8 mouse cellular contexts compared by ENCODE assay signal in genomic region chr17:29237267-29237771, GRCm38 (mm10). TPM values are rescaled to one million over a fixed set of nuclear protein-coding genes. Genes with fewer than 3 reads are reported as not detected.
DNase-seq lines count a peak whose midpoint lies in the region; ATAC-seq and TF ChIP-seq lines count a peak whose summit lies in the region.

No protein-coding gene starts in this region.

- H3K36me3 ChIP-seq in heart, embryonic 14.5 days (ENCODE audit: control insufficient read depth, insufficient read depth, low read length), result no peaks in the 10 kb centered on the region
- H3K36me3 ChIP-seq in ES-E14 (ENCODE audit: control insufficient read depth, insufficient read depth, low read length, poor library complexity, severe bottlenecking), result no peaks in the 10 kb centered on the region
- no peaks in the 10 kb centered on the region for H3K36me3 ChIP-seq in hindbrain, embryonic 10.5 days
- no peaks in the 10 kb centered on the region for H3K36me3 ChIP-seq in midbrain, embryonic 12.5 days

- no peaks in the 10 kb centered on the region for H3K9me3 ChIP-seq in heart, embryonic 14.5 days (ENCODE audit: control insufficient read depth, low read length)
- H3K9me3 ChIP-seq in ES-E14 (ENCODE audit: control insufficient read depth, insufficient read depth, low read depth, low read length), result no peaks in the 10 kb centered on the region; the same call in 1 of the 2 replicates
- no peaks in the 10 kb centered on the region for H3K9me3 ChIP-seq in hindbrain, embryonic 10.5 days
- H3K9me3 ChIP-seq in midbrain, embryonic 12.5 days, result no peaks in the 10 kb centered on the region

- peak overlapping the region; percentile 46 to 63 for H3K4me3 ChIP-seq in heart, embryonic 14.5 days (ENCODE audit: control insufficient read depth in 1 of 2, insufficient read depth in 1 of 2, low read depth in 1 of 2, low read length in 2 of 2)
- H3K4me3 ChIP-seq in ES-E14 (ENCODE audit: insufficient read depth in 1 of 2, low read depth in 1 of 2, low read length in 2 of 2, poor library complexity in 1 of 2, severe bottlenecking in 1 of 2), result peak overlapping the region; percentile 59 to 74
- H3K4me3 ChIP-seq in hindbrain, embryonic 10.5 days, result peak overlapping the region; percentile 70
- peak overlapping the region; percentile 62 for H3K4me3 ChIP-seq in midbrain, embryonic 12.5 days

- peak overlapping the region in 1 of 2 experiments; percentile 24; a peak in 1 of 4 replicates for H3K27ac ChIP-seq in heart, embryonic 14.5 days (replicated peaks in 1 of 2; ENCODE audit: control insufficient read depth in 1 of 2, insufficient read depth in 1 of 2, low read depth in 2 of 2, low read length in 2 of 2)
- H3K27ac ChIP-seq in ES-E14 (ENCODE audit: insufficient read depth, low read depth, low read length, poor library complexity, severe bottlenecking), result no peak overlapping the region
- H3K27ac ChIP-seq in hindbrain, embryonic 10.5 days, result peak overlapping the region; percentile 82
- H3K27ac ChIP-seq in midbrain, embryonic 12.5 days (replicated peaks), result no peak overlapping the region

- H3K27me3 ChIP-seq in heart, embryonic 14.5 days (ENCODE audit: control insufficient read depth, insufficient read depth, low read length), result peaks cover 38% of the 10 kb centered on the region
- H3K27me3 ChIP-seq in hindbrain, embryonic 10.5 days (ENCODE audit: insufficient read depth, poor library complexity, severe bottlenecking), result peaks cover 67% of the 10 kb centered on the region
- H3K27me3 ChIP-seq in midbrain, embryonic 12.5 days, result peaks cover 61% of the 10 kb centered on the region

- no peak for ATAC-seq in heart, embryonic 14.5 days (ENCODE audit: insufficient number of reproducible peaks, insufficient read depth, low FRiP score, low read depth)
- no peak for ATAC-seq in midbrain, embryonic 12.5 days (ENCODE audit: low FRiP score, low read depth)

- in situ Hi-C loops in ES-E14 (cut with MboI; ENCODE audit: low sequenced_read_pairs in 2 of 2, unreplicated experiment in 2 of 2), result no loop called here

- H3K9ac ChIP-seq in heart, embryonic 14.5 days (ENCODE audit: low read length), result peak overlapping the region; percentile 74
- H3K9ac ChIP-seq in ES-E14 (ENCODE audit: insufficient read depth, low read depth, low read length, poor library complexity, severe bottlenecking), result peak overlapping the region; percentile 45; the same call in 1 of the 2 replicates
- H3K9ac ChIP-seq in midbrain, embryonic 12.5 days (replicated peaks), result peak overlapping the region; percentile 55

- WGBS in heart, embryonic 14.5 days, result 2% methylated on average over 32 of the region's 32 CpGs
- WGBS in hindbrain, embryonic 10.5 days, result under 1% methylated on average over 32 of the region's 32 CpGs
- WGBS in midbrain, embryonic 12.5 days, result under 1% methylated on average over 32 of the region's 32 CpGs

- H3K4me1 ChIP-seq in heart, embryonic 14.5 days (ENCODE audit: control insufficient read depth in 2 of 2, insufficient read depth in 2 of 2, low read length in 2 of 2), result peaks cover 5 to 13% of the 10 kb centered on the region in 2 experiments; a peak in 3 of 4 replicates
- peaks cover 0 to 7% of the 10 kb centered on the region in 2 experiments; a peak in 1 of 4 replicates for H3K4me1 ChIP-seq in ES-E14 (ENCODE audit: control insufficient read depth in 2 of 2, insufficient read depth in 2 of 2, low read length in 2 of 2, poor library complexity in 1 of 2)
- H3K4me1 ChIP-seq in hindbrain, embryonic 10.5 days (replicated peaks), result peaks cover 46% of the 10 kb centered on the region
- H3K4me1 ChIP-seq in midbrain, embryonic 12.5 days, result peaks cover 28% of the 10 kb centered on the region

- intact Hi-C loops in heart, postnatal 10 days (cut with DNase I), result no loop called here
- intact Hi-C loops in left cerebral cortex, postnatal 4 days (cut with DNase I), result loop anchor here (5.0 kb wide), 1 partner anchor 60 kb away; no protein-coding TSS in a partner anchor

- DNase-seq in heart, postnatal 10 days, result no peak
- DNase-seq in ES-E14 (ENCODE audit: low read depth, low spot score), result no peak
- peak; percentile 38 for DNase-seq in hindbrain, embryonic 10.5 days (ENCODE audit: low spot score)
- no peak for DNase-seq in urinary bladder, postnatal 14 days (ENCODE audit: low spot score)
- DNase-seq in left cerebral cortex, postnatal 4 days, result no peak
- no peak for DNase-seq in frontal cortex, postnatal 10 days (ENCODE audit: low spot score in 2 of 2)

- H3K4me2 ChIP-seq in heart, embryonic 14.5 days (ENCODE audit: low read length), result peak overlapping the region; percentile 100
- peak overlapping the region; percentile 100 for H3K4me2 ChIP-seq in midbrain, embryonic 12.5 days (replicated peaks)

TF ChIP-seq in ES-E14, 5 proteins besides CTCF, POLR2A, EP300 and RAD21:
- TF ChIP-seq MAFK (IDR thresholded peaks at IDR 0.05; ENCODE audit: insufficient read depth, low read depth, low read length) (no peak), HCFC1 (IDR thresholded peaks at IDR 0.05; ENCODE audit: borderline replicate concordance, insufficient read depth, low read length) (no peak), ZNF384 (IDR thresholded peaks at IDR 0.05; ENCODE audit: low read depth, low read length) (no peak), CHD2 (IDR thresholded peaks at IDR 0.05; ENCODE audit: low read depth, low read length) (no peak), ZC3H11A (IDR thresholded peaks at IDR 0.05; ENCODE audit: borderline replicate concordance, low read depth, low read length) (no peak)

RNA-seq across cellular contexts. Expression of gene Cpne5, which starts 0.6 kb away (rescaled TPM):
- polyA plus RNA-seq in heart, embryonic 14.5 days (2014; fragmentation: Nextera tagmentation; extraction: Ambion mirVana), result 21.4 and 28.8 TPM in 2 replicates
- total RNA-seq in heart, postnatal 10 days (2021), result 1 to 10 TPM; 2.7 to 5.7 TPM
- 5.1 and 5.8 TPM in 2 replicates for total RNA-seq in ES-E14 (2012; rRNA removed)
- polyA plus RNA-seq in hindbrain, embryonic 10.5 days (2016; fragmentation: Nextera tagmentation; extraction: Ambion mirVana), result 3.0 and 5.6 TPM in 2 replicates
- polyA plus RNA-seq in midbrain, embryonic 12.5 days (2016; fragmentation: Nextera tagmentation; extraction: Ambion mirVana), result 12.6 and 14.4 TPM in 2 replicates
- total RNA-seq in left cerebral cortex, postnatal 4 days (2021), result 10 to 100 TPM; 67.9 to 81.9 TPM

RNA-seq across cellular contexts. Expression of gene Ppil1, which starts 26.7 kb away (rescaled TPM):
- 98.2 and 106 TPM in 2 replicates for polyA plus RNA-seq in heart, embryonic 14.5 days (2014; fragmentation: Nextera tagmentation; extraction: Ambion mirVana)
- total RNA-seq in heart, postnatal 10 days (2021), result 10 to 100 TPM; 31.2 to 34.1 TPM
- 134 and 157 TPM in 2 replicates for total RNA-seq in ES-E14 (2012; rRNA removed)
- polyA plus RNA-seq in hindbrain, embryonic 10.5 days (2016; fragmentation: Nextera tagmentation; extraction: Ambion mirVana), result 173 and 211 TPM in 2 replicates
- 124 and 129 TPM in 2 replicates for polyA plus RNA-seq in midbrain, embryonic 12.5 days (2016; fragmentation: Nextera tagmentation; extraction: Ambion mirVana)
- total RNA-seq in left cerebral cortex, postnatal 4 days (2021), result 10 to 100 TPM; 35.1 to 40.5 TPM

RNA-seq across cellular contexts. Expression of gene BC004004, which starts 31.3 kb away (rescaled TPM):
- 106 and 112 TPM in 2 replicates for polyA plus RNA-seq in heart, embryonic 14.5 days (2014; fragmentation: Nextera tagmentation; extraction: Ambion mirVana)
- total RNA-seq in heart, postnatal 10 days (2021), result 100 to 1,000 TPM; 193 to 194 TPM
- 50.9 and 54.5 TPM in 2 replicates for total RNA-seq in ES-E14 (2012; rRNA removed)
- polyA plus RNA-seq in hindbrain, embryonic 10.5 days (2016; fragmentation: Nextera tagmentation; extraction: Ambion mirVana), result 58.7 and 68.6 TPM in 2 replicates
- polyA plus RNA-seq in midbrain, embryonic 12.5 days (2016; fragmentation: Nextera tagmentation; extraction: Ambion mirVana), result 71.7 and 73.7 TPM in 2 replicates
- total RNA-seq in left cerebral cortex, postnatal 4 days (2021), result 100 to 1,000 TPM; 102 to 107 TPM

Comparison
In these comparisons a context has a peak if more than half of its experiments do, and no peak if none do; other contexts are left out.
1. RNA of gene Cpne5, which starts 0.6 kb away (total RNA-seq): 67.9 to 81.9 TPM in left cerebral cortex, postnatal 4 days; 2.7 to 5.7 TPM in heart, postnatal 10 days and 5.1 to 5.8 TPM in ES-E14; every median in the first group is over 10 times any median in the second.
2. Peak in every context shown above with its lines, with median percentiles within 50 percentile points of each other: H3K4me3 ChIP-seq and H3K9ac ChIP-seq.